Mouse (Mus musculus) intestine, postnatal 0 days (tissue): ENCODE measurements at regions not wholly inside any gene's neighbourhood (a gene's known extent, or its start where the extent isn't known, plus 50 kb on each side); places are given as distances from the start of the nearest gene placed in this dataset.

Experiments
- ATAC-seq: fragments of 200-750 bp; cut with Nextera tagmentation; 2 replicates; pipeline ENCODE4 v1.8.0; 2017; ENCODE audit warnings: mild to moderate bottlenecking, moderate TSS enrichment, moderate library complexity
- H3K27ac ChIP-seq: fragments of 300-500 bp; sonication (generic); 2 replicates; pipeline ENCODE4 v1.5.1; 2014; ENCODE audit warnings: mild to moderate bottlenecking, low read depth, low read length, moderate library complexity
- H3K27me3 ChIP-seq: fragments of 300-500 bp; sonication (generic); replicated peaks from 2 replicates; pipeline ENCODE4 v1.6.1; 2014; ENCODE audit warnings: low read length, mixed read lengths; ENCODE audit not compliant: control insufficient read depth, insufficient read depth
- H3K36me3 ChIP-seq: fragments of 300-500 bp; sonication (generic); 2 replicates; pipeline ENCODE4 v1.6.1; 2014; ENCODE audit warnings: mild to moderate bottlenecking, moderate library complexity; ENCODE audit not compliant: control insufficient read depth, insufficient read depth
- H3K4me1 ChIP-seq: fragments of 300-500 bp; sonication (generic); replicated peaks from 2 replicates; pipeline ENCODE4 v1.6.1; 2014; ENCODE audit warnings: antibody characterized with exemption, low read length, mixed read lengths; ENCODE audit not compliant: control insufficient read depth, insufficient read depth
- H3K4me2 ChIP-seq: fragments of 300-500 bp; sonication (generic); replicated peaks from 2 replicates; pipeline ENCODE4 v1.6.1; 2014; ENCODE audit warnings: low read depth, mild to moderate bottlenecking, moderate library complexity
- H3K4me3 ChIP-seq: fragments of 300-500 bp; sonication (generic); 2 replicates; pipeline ENCODE4 v1.5.1; 2014; ENCODE audit warnings: low read depth, low read length
- H3K9ac ChIP-seq: fragments of 300-500 bp; sonication (generic); 2 replicates; pipeline ENCODE4 v1.6.1; 2014; ENCODE audit warnings: mild to moderate bottlenecking, low read depth, low read length
- H3K9me3 ChIP-seq: fragments of 300-500 bp; sonication (generic); 2 replicates; pipeline ENCODE4 v1.6.1; 2016; ENCODE audit warnings: mixed run types; ENCODE audit not compliant: control insufficient read depth
- CTCF ChIP-seq: sonication (generic); IDR thresholded peaks from 2 replicates; pipeline ENCODE4 v1.5.1; 2016; ENCODE audit warnings: low read depth, mild to moderate bottlenecking, control low read depth, antibody characterized with exemption, moderate library complexity
- whole genome bisulfite sequencing: fragments of 180-500 bp; shearing (Covaris S2); extraction: QIAGEN DNeasy Blood & Tissue Kit; methylation state at CpG from one replicate; pipeline ENCODE4 v1.1.7; 2014; 5-methylcytosine and 5-hydroxymethylcytosine counted together

DNA sequence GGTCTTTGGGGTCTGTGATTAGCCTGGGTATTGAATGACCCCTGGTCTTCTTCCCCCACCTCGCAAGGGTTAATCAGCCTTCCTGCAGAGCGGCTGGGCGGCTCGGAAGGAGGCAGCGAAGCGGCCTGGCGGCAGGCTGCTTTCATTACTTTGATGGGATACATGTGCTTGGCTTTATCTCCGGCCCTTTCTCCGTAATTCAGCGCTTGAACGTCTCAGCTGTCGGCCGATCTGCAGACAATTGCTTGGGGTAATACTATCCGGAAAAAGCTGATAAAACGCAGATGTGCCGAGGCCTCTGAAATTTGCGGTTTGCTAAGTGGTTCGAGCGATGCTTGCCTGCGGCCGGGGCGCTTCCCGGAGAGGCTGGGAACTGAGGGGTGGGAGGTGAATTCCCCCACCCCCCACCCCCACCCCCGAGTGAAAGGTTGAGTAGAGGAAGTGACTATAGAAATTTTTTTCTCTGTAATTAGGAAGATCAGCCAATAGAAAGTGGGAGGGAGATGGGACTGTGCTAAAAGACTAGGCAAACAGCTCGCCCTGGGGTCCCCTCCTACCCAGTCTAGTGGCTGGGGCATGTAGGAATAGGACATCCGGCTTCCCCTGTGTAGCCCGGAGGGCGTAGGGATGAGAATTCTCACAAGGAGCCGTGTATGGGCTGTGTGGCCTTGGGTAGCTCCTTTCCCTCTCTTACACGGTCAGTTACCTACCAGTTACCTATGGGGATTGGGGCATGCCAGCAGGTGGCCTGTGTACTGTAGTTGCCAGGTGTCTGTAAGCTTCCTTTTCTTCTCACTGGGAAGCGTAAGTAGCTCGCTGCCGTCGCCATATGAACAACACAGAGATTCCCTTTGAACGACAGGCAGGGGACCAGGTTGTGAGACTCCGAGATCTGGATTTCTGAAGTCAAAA, 69.5 kb upstream of the Msx1 start:
- WGBS: 5% methylated on average over 36 of the region's 36 CpGs
- H3K9ac ChIP-seq: no peak overlapping the region
- no peaks in the 10 kb centered on the region for H3K36me3 ChIP-seq
- TF ChIP-seq CTCF: no peak
- no peaks in the 10 kb centered on the region for H3K9me3 ChIP-seq
- H3K27me3 ChIP-seq: peaks cover 35% of the 10 kb centered on the region
- H3K4me2 ChIP-seq: peak overlapping the region; percentile 51
- no peak for ATAC-seq
- no peaks in the 10 kb centered on the region for H3K4me1 ChIP-seq
- peak overlapping the region; percentile 20 for H3K4me3 ChIP-seq
- no peak overlapping the region for H3K27ac ChIP-seq

DNA sequence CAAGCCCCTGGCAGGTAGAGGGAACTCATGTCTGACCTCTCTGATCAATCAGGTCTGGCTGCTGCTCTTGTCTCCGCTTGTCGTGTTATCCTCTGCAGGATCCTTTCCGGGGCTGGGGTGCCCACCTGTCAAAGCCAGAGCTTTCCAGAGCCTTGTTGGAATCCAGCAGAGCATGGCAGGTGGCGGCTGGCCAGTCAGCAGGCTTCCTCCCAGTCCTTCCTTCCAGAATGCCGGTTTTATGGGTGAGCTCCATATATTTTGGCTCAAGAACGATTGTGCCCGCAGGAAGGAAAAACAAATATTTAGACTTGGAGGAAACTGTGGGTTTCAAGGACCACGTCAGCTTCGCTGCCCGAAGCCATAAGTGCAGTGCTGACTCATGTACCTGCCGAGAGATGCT, 66.3 kb upstream of the Msx1 start:
- WGBS: 36% methylated on average over 11 of the region's 11 CpGs
- H3K4me2 ChIP-seq: no peak overlapping the region
- no peak overlapping the region for H3K9ac ChIP-seq
- no peaks in the 10 kb centered on the region for H3K4me1 ChIP-seq
- no peak overlapping the region for H3K27ac ChIP-seq
- ATAC-seq: no peak
- no peaks in the 10 kb centered on the region for H3K9me3 ChIP-seq
- peaks cover 25% of the 10 kb centered on the region for H3K27me3 ChIP-seq
- H3K4me3 ChIP-seq: no peak overlapping the region
- TF ChIP-seq CTCF: no peak
- no peaks in the 10 kb centered on the region for H3K36me3 ChIP-seq

- Histone ChIP-seq H3K27me3 (no peaks in the 10 kb centered on the region), H3K4me1 (no peaks in the 10 kb centered on the region), H3K9ac (no peak overlapping the region), H3K27ac (no peak overlapping the region), H3K4me2 (no peak overlapping the region), H3K9me3 (no peaks in the 10 kb centered on the region), H3K36me3 (no peaks in the 10 kb centered on the region), H3K4me3 (no peak overlapping the region)
- 68% methylated on average over 2 of the region's 2 CpGs for WGBS
- TF ChIP-seq CTCF: no peak
- ATAC-seq: no peak
Observed at GRCm38 (mm10) chr5:37879668-37880380, 55.4 kb upstream of the Msx1 start.

DNA sequence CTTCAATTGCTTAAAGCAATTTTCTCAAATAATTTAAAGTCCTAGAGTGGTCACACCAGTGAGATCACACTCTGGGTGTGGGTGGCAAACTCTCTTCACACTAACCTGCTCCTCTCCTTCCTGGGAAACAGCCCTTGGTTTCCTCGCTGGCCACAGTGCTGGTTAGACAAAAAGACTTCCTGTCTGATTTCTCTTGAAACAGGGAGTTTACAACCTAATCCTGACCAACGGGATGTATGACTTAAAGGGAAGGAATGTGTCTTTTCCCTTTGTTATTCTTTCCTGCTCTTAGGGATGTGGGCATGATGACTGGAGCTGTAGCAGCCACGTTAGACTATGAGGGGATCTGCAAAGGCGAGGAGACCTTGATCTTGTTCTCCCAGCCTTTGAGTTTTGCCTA, 51.9 kb upstream of the Msx1 start:
- no peaks in the 10 kb centered on the region for H3K9me3 ChIP-seq
- no peak overlapping the region for H3K27ac ChIP-seq
- H3K4me1 ChIP-seq: no peaks in the 10 kb centered on the region
- ATAC-seq: no peak
- no peak overlapping the region for H3K9ac ChIP-seq
- 51% methylated on average over 4 of the region's 4 CpGs for WGBS
- no peak overlapping the region for H3K4me3 ChIP-seq
- no peaks in the 10 kb centered on the region for H3K27me3 ChIP-seq
- no peaks in the 10 kb centered on the region for H3K36me3 ChIP-seq
- H3K4me2 ChIP-seq: no peak overlapping the region
- TF ChIP-seq CTCF: no peak

- Histone ChIP-seq H3K27ac (no peak overlapping the region), H3K4me2 (no peak overlapping the region), H3K4me1 (no peaks in the 10 kb centered on the region), H3K9me3 (no peaks in the 10 kb centered on the region), H3K9ac (no peak overlapping the region), H3K27me3 (no peaks in the 10 kb centered on the region), H3K36me3 (no peaks in the 10 kb centered on the region), H3K4me3 (no peak overlapping the region)
- no peak for TF ChIP-seq CTCF
- 82% methylated on average over 13 of the region's 13 CpGs for WGBS
- no peak for ATAC-seq
Observed at GRCm38 (mm10) chr5:37875452-37875851, 51.1 kb upstream of the Msx1 start.

DNA sequence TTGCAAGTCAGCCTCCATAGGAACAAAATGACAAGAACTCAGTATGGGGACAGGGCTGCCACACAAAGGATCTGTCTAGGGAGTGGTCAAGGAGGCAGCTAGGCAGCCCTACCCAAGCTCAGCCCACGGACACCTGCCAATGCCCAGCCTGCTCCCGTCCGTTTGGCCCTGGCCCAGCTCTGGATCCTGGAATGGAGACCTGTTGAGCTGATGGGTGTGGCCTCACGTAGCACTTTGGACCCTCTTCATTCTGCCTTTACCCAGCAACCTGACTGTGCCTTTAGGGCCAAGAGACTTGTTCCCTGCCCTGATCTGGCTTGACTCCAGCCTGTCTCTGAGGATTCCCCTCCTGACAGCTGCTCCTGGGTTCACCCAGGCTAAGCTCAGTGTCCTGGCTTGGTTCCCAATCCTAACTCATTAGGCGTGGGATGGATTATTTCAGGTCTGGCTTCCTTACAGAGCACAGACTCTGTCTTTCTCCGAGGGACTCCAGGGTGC, 50.5 kb upstream of the Msx1 start:
- ATAC-seq: no peak
- WGBS: 45% methylated on average over 6 of the region's 6 CpGs
- no peaks in the 10 kb centered on the region for H3K9me3 ChIP-seq

More for the DNA sequence above, 50.5 kb upstream of the Msx1 start:
- Histone ChIP-seq H3K27ac (no peak overlapping the region), H3K27me3 (no peaks in the 10 kb centered on the region), H3K4me3 (no peak overlapping the region), H3K4me2 (no peak overlapping the region), H3K9ac (no peak overlapping the region), H3K36me3 (no peaks in the 10 kb centered on the region), H3K4me1 (no peaks in the 10 kb centered on the region)
- TF ChIP-seq CTCF: no peak
